Mouse (Mus musculus) midbrain, embryonic 11.5 days (tissue): ENCODE measurements at regions not wholly inside any gene's neighbourhood (a gene's known extent, or its start where the extent isn't known, plus 50 kb on each side); places are given as distances from the start of the nearest gene placed in this dataset.

Experiments
- ATAC-seq: fragments of 200-750 bp; cut with Nextera tagmentation; 2 replicates; pipeline ENCODE4 v1.8.0; 2017; ENCODE audit warnings: moderate TSS enrichment, moderate library complexity; ENCODE audit not compliant: low FRiP score
- DNase-seq: peaks from one replicate; pipeline ENCODE4 v3.0.0; 2015; ENCODE audit warnings: low spot score; ENCODE audit errors: missing footprints
- H3K27ac ChIP-seq: fragments of 300-500 bp; sonication (generic); 2 replicates; pipeline ENCODE4 v1.5.1; 2014; ENCODE audit warnings: low read depth, low read length
- H3K27me3 ChIP-seq: fragments of 300-500 bp; sonication (generic); 2 replicates; pipeline ENCODE4 v1.6.1; 2014; ENCODE audit warnings: mild to moderate bottlenecking, low read length, moderate library complexity, mixed read lengths; ENCODE audit not compliant: control insufficient read depth, insufficient read depth
- H3K36me3 ChIP-seq: fragments of 300-500 bp; sonication (generic); 2 replicates; pipeline ENCODE4 v1.6.1; 2014; ENCODE audit warnings: mild to moderate bottlenecking, low read length, moderate library complexity, mixed read lengths; ENCODE audit not compliant: control insufficient read depth, insufficient read depth
- H3K4me1 ChIP-seq: fragments of 300-500 bp; sonication (generic); 2 replicates; pipeline ENCODE4 v1.6.1; 2014; ENCODE audit warnings: low read length; ENCODE audit not compliant: control insufficient read depth, insufficient read depth
- H3K4me2 ChIP-seq: fragments of 300-500 bp; sonication (generic); 2 replicates; pipeline ENCODE4 v1.6.1; 2014; ENCODE audit warnings: mild to moderate bottlenecking, moderate library complexity
- H3K4me3 ChIP-seq: fragments of 300-500 bp; sonication (generic); 2 replicates; pipeline ENCODE4 v1.5.1; 2014; ENCODE audit warnings: low read depth, low read length
- H3K9ac ChIP-seq: fragments of 300-500 bp; sonication (generic); 2 replicates; pipeline ENCODE4 v1.6.1; 2014; ENCODE audit warnings: low read length
- H3K9me3 ChIP-seq: fragments of 300-500 bp; sonication (generic); 2 replicates; pipeline ENCODE4 v1.6.1; 2016; ENCODE audit warnings: low read length; ENCODE audit not compliant: control insufficient read depth
- WGBS: fragments of 180-500 bp; shearing (Covaris S2); extraction: QIAGEN DNeasy Blood & Tissue Kit; methylation state at CpG from one replicate; pipeline ENCODE4 v1.1.7; 2014; 5-methylcytosine and 5-hydroxymethylcytosine counted together

- ATAC-seq = no peak
- DNase-seq = peak; percentile 89
- WGBS = 4% methylated on average over 9 of the region's 9 CpGs
- H3K9ac ChIP-seq = no peak overlapping the region
- H3K4me3 ChIP-seq = no peak overlapping the region
- H3K36me3 ChIP-seq = no peaks in the 10 kb centered on the region
- H3K4me1 ChIP-seq = peaks cover 24% of the 10 kb centered on the region
- no peak overlapping the region for H3K4me2 ChIP-seq
- no peaks in the 10 kb centered on the region for H3K9me3 ChIP-seq
- no peak overlapping the region for H3K27ac ChIP-seq
- peaks cover 15% of the 10 kb centered on the region for H3K27me3 ChIP-seq
Observed at GRCm38 (mm10) chr9:69668475-69669090, 92.2 kb downstream of the Foxb1 start.

- no peaks in the 10 kb centered on the region for H3K36me3 ChIP-seq
- peaks cover 13% of the 10 kb centered on the region for H3K27me3 ChIP-seq
- no peak overlapping the region for H3K4me2 ChIP-seq
- ATAC-seq (no peak), DNase-seq (peak; percentile 76)
- H3K4me1 ChIP-seq = peaks cover 24% of the 10 kb centered on the region
- H3K9me3 ChIP-seq = no peaks in the 10 kb centered on the region
- H3K27ac ChIP-seq = no peak overlapping the region
- no peak overlapping the region for H3K4me3 ChIP-seq
- H3K9ac ChIP-seq = no peak overlapping the region
- WGBS = 73% methylated on average over 7 of the region's 7 CpGs
Observed at GRCm38 (mm10) chr9:69667064-69667533, 93.6 kb downstream of the Foxb1 start.

GRCm38 (mm10) chr9:69664201-69664600 is 96.5 kb downstream of the Foxb1 start:
- no peak overlapping the region for H3K9ac ChIP-seq
- ATAC-seq (no peak), DNase-seq (peak; percentile 65)
- peaks cover 11% of the 10 kb centered on the region for H3K27me3 ChIP-seq
- H3K4me2 ChIP-seq = no peak overlapping the region
- peaks cover 10% of the 10 kb centered on the region for H3K4me1 ChIP-seq
- 86% methylated on average over 3 of the region's 3 CpGs for WGBS
- H3K27ac ChIP-seq = no peak overlapping the region
- H3K36me3 ChIP-seq = no peaks in the 10 kb centered on the region
- H3K9me3 ChIP-seq = no peaks in the 10 kb centered on the region
- no peak overlapping the region for H3K4me3 ChIP-seq

- Histone ChIP-seq H3K9me3 (no peaks in the 10 kb centered on the region), H3K27me3 (no peaks in the 10 kb centered on the region)
- DNase-seq = peak; percentile 89
Observed at GRCm38 (mm10) chr9:69662394-69662793, 98.3 kb downstream of the Foxb1 start.

GRCm38 (mm10) chr9:69658276-69658675 is 102.5 kb downstream of the Foxb1 start:
- Histone ChIP-seq H3K27ac (no peak overlapping the region), H3K4me3 (no peak overlapping the region), H3K27me3 (no peaks in the 10 kb centered on the region), H3K9ac (no peak overlapping the region), H3K36me3 (no peaks in the 10 kb centered on the region), H3K4me2 (no peak overlapping the region), H3K4me1 (no peaks in the 10 kb centered on the region), H3K9me3 (no peaks in the 10 kb centered on the region)
- ATAC-seq = no peak
- WGBS = 99% methylated on average over 4 of the region's 4 CpGs
- DNase-seq = no peak

More at GRCm38 (mm10) chr9:69662394-69662793, 98.3 kb downstream of the Foxb1 start:
- Histone ChIP-seq H3K27ac (no peak overlapping the region), H3K4me3 (no peak overlapping the region), H3K4me1 (no peaks in the 10 kb centered on the region), H3K36me3 (no peaks in the 10 kb centered on the region), H3K4me2 (no peak overlapping the region), H3K9ac (no peak overlapping the region)
- 29% methylated on average over 5 of the region's 5 CpGs for WGBS
- ATAC-seq = no peak

GRCm38 (mm10) chr9:69656053-69656452 is 104.7 kb downstream of the Foxb1 start:
- no peaks in the 10 kb centered on the region for H3K9me3 ChIP-seq
- WGBS = 76% methylated on average over 6 of the region's 6 CpGs
- no peak overlapping the region for H3K4me2 ChIP-seq
- no peak overlapping the region for H3K9ac ChIP-seq
- H3K4me3 ChIP-seq = no peak overlapping the region
- no peaks in the 10 kb centered on the region for H3K36me3 ChIP-seq
- ATAC-seq (no peak), DNase-seq (no peak)
- H3K27ac ChIP-seq = no peak overlapping the region
- H3K27me3 ChIP-seq = no peaks in the 10 kb centered on the region
- no peaks in the 10 kb centered on the region for H3K4me1 ChIP-seq

GRCm38 (mm10) chr9:69652106-69652505 is 108.6 kb downstream of the Foxb1 start:
- H3K27me3 ChIP-seq = no peaks in the 10 kb centered on the region
- H3K9ac ChIP-seq = no peak overlapping the region
- ATAC-seq (no peak), DNase-seq (peak; percentile 64)
- no peak overlapping the region for H3K4me2 ChIP-seq
- no peaks in the 10 kb centered on the region for H3K4me1 ChIP-seq
- no peak overlapping the region for H3K4me3 ChIP-seq
- no peaks in the 10 kb centered on the region for H3K9me3 ChIP-seq
- no peaks in the 10 kb centered on the region for H3K36me3 ChIP-seq
- WGBS = 89% methylated on average over 4 of the region's 4 CpGs
- H3K27ac ChIP-seq = no peak overlapping the region

GRCm38 (mm10) chr9:69651608-69652007 is 109.1 kb downstream of the Foxb1 start:
- no peak for ATAC-seq
- Histone ChIP-seq H3K4me2 (no peak overlapping the region), H3K36me3 (no peaks in the 10 kb centered on the region), H3K4me3 (no peak overlapping the region), H3K9ac (no peak overlapping the region), H3K4me1 (no peaks in the 10 kb centered on the region), H3K27me3 (no peaks in the 10 kb centered on the region), H3K9me3 (no peaks in the 10 kb centered on the region), H3K27ac (no peak overlapping the region)
- peak; percentile 37 for DNase-seq
- 73% methylated on average over 8 of the region's 8 CpGs for WGBS

GRCm38 (mm10) chr9:69642591-69642990 is 118.1 kb downstream of the Foxb1 start:
- Histone ChIP-seq H3K4me1 (no peaks in the 10 kb centered on the region), H3K36me3 (no peaks in the 10 kb centered on the region), H3K27ac (no peak overlapping the region), H3K27me3 (no peaks in the 10 kb centered on the region), H3K4me2 (no peak overlapping the region), H3K9ac (no peak overlapping the region), H3K4me3 (no peak overlapping the region), H3K9me3 (no peaks in the 10 kb centered on the region)
- ATAC-seq (no peak), DNase-seq (peak; percentile 65)
- whole genome bisulfite sequencing = 60% methylated on average over 5 of the region's 5 CpGs
